Mouse (Mus musculus) urinary bladder, adult 18-20 months (tissue): ENCODE results near the gene Synrg.
A peak's percentile ranks its signal among the peaks of the same experiment; 100 is the strongest.

Experiments used
- DNase-seq, 2 experiments: peaks; one replicate each; pipeline ENCODE4 v3.0.0; 2022; ENCODE audit warnings: low spot score in 2 of 2, mixed read lengths in 2 of 2

Synrg gene

DNA sequence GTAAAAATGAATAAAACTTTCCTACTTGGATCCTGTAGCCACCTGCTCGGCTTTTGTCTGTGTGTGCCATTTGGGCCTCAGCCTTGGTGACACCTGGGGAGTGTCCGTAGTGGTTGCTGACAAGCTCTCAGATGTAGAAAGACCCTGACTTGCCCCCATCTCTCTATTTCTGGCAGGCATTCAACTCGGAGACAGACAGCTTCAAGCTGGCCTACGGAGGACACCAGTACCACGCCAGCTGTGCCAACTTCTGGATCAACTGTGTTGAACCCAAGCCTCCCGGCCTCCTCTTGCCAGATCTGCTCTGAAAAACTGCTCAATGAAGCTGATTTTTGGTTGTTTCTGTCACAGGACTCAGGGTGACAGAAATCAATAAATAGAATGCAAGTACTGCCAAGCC lies 76.4 kb downstream of the Synrg start:
- DNase-seq = no peak

DNA sequence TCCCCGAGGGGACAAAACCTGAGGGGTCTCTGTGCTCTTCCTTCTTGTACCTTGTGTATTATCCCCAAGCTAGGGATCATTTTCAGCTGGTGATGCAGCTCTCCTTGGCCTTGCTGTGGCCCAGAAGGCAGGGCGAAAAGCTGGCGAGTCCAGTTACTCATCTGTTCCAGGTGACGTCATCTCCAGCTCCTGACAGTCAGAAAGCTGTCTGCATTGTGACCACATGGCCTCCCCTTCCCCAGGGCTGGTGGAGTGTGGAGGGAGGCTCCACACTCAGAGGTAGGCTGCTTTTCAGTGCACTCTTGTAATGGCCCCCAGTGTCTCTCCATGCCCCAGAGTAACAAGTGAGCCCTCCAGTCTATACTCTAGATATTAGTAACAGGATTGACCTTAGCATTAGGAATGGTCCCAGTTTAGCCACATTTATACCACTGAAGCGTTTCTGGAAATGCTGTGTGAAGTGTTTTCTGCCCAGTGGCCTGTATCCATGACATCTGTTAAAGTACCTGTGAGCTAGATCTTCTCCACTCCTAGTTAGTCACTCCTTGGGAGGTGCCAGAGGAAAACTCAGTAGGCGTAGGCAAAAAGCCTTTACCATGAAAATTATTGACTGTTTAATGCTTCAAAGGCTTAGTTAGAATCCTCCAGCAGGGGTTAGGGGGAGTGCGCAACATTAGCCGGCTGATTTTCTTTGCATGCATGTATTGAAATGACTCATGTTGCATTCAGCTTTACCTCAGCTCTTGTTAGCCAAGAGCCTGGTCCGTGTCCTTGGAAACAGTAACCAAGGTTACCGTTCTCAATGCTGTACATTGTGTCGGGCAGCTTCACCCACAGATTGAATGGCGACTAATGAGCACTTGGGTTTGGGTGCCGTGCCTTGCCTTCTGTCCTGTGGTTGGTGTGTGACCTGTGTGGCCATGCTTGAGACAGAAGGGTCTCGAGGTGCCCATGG lies 78.9 kb downstream of the Synrg start:
- DNase-seq = no peak

DNA sequence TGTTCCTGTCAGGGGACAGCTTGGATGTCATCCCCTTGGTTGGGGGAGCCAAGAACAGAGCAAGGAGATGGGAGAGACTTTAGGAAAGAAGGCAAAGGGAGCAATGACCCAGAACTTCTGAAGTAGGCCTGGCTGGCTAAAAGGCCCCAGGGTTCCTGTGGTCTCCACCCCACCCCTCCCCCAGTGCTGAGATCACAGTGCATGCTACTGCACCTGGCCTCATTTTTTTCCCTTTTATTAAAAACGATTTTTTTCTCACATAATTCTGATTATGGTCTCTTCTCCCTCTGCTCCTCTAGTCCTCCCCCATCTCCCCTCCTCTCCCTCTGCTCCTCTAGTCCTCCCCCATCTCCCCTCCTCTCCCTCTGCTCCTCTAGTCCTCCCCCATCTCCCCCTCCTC lies 80.8 kb downstream of the Synrg start:
- DNase-seq = no peak

DNA sequence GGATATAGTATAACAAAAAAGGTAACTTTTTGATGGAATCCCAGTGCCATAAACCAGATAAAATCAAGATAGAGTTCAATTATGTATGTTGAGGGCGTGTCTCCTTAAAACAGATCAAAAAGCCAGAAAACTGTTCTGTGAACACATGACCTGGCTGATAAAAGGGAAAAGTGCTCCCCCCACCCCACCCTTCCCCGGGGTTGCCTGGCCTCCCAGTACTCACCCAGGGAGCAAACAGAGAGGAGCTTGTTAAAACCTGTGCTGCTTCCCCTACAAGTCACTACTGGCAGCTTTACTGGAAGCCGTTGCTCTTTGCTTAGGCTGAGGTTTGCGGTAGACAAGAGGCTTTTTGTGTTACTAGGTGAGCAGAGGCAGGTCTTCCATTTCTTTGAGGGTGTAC lies 83.0 kb downstream of the Synrg start:
- DNase-seq = peak in 1 of 2 experiments; percentile 55

- no peak for DNase-seq
Observed at GRCm38 (mm10) chr11:84048411-84048810, 84.2 kb downstream of the Synrg start.

DNA sequence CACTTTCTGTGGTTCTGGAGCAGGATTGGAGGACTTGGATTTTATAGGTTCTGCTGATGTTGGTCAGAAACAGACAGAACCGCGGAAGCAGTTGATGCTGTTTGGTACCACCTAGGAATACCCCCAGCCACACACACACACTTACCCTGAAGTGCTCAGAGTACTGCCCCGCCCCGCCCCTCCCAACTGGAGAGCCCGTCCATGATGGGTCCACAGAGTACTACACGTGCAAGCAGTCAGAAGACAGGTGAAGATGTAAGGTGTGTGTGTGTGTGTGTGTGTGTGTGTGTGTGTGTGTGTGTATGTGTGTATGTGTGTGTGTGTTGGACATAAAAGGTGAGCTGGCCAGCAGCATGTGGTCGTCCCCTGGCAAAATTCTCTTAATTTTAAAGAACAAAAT lies 88.8 kb downstream of the Synrg start:
- DNase-seq = no peak

DNA sequence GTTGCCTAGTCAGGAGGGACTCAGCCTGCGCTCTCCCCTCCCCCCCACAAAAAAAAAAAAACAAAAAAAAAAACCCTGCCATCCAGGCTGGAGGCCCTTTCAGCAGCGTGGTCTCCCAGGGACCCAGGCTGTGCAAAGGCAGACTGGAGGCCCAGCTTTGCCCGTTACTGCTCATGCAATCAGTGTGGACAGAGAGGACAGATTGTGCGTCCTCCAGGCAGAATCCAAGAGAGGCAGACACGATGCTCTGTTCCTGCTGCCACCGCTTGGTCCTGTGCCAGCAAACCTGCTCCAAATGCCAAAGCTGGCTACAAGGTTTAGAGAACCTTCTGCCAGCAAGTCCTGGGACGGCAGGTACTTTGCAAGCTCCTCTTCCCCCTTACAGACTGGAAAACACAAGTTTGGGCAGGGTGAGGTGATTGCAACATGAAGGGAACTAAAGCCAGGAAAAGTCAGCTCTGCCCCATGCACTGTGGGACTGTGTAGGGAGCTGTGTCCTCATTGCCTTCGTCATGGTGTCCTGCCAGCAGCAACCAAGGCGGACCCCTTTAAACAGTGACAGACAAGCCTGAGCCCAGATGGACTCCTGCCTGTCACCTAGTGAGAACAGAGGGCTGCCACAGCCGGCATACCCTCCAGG lies 89.4 kb downstream of the Synrg start:
- DNase-seq = no peak

DNA sequence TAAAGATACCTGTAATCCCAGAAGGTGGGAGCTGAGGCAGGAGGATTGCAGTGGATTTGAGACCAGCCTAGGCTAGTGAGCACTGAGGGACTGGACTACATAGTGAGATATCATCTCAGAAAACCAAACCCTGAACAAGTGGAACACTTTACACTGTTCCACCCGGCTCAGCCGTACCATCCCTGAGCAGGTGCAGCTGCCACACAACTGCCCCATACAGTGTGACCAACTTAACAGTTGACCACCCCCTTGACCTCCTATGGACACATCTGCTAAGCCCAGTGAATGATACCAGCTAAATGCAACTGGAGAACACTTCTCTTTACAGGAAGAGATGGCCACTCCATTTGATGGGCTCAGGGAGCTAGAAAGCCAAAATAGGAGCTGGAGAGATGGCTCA lies 93.2 kb downstream of the Synrg start:
- DNase-seq = no peak

DNA sequence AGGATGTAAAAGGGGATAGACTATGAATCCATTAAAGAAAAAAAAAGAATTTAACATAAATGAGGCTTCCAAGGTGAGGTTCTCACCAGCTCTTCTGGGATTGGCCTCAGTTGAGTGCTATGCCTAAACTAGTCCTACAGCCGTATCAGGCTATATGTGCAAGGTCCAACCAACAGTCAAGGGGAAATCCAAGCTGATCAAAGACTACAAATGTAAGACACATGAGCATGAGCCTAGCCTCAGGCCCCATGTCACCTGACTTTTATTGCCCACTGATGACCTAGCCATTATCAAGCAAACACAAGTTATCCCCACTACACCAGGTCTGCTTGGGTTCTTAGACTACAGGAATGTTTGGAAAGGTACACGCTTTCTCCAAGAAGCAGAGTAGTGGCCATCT lies 95.6 kb downstream of the Synrg start:
- DNase-seq = no peak

- DNase-seq = no peak
Observed at GRCm38 (mm10) chr11:84060635-84061034, 96.4 kb downstream of the Synrg start.

GRCm38 (mm10) chr11:84061881-84062280 lies 97.7 kb downstream of the Synrg start:
- DNase-seq = no peak

- DNase-seq = no peak
Observed at GRCm38 (mm10) chr11:84062805-84063204, 98.6 kb downstream of the Synrg start.

DNA sequence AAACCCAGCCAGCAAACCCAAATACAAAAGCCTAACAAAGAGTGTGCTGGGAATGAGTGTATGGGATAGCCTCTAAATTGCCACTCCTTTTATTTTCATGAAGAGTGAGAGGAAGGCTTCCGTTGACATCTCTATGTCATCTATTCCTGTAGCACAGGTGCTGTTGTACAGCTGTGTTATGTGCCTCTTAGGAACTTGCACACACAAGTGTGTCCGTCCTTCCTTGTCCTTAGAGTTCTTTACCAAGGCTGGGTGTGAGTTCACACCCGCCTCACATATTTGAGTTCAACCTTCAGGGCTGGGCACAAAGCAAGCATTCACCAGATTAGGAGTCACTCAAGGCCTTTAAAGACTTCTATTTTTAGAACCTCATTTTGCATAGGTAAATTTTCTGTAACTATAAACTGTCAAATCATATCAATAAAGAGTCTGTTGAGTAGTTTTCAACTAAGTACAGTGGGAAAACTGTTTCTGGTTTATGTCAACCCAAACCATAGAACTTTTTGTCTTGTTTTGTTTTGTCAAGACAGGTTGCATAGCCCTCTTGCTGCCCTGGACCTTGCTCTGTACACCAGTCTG lies 99.5 kb downstream of the Synrg start:
- DNase-seq = no peak

GRCm38 (mm10) chr11:84066071-84066481 lies 101.8 kb downstream of the Synrg start:
- no peak for DNase-seq

DNA sequence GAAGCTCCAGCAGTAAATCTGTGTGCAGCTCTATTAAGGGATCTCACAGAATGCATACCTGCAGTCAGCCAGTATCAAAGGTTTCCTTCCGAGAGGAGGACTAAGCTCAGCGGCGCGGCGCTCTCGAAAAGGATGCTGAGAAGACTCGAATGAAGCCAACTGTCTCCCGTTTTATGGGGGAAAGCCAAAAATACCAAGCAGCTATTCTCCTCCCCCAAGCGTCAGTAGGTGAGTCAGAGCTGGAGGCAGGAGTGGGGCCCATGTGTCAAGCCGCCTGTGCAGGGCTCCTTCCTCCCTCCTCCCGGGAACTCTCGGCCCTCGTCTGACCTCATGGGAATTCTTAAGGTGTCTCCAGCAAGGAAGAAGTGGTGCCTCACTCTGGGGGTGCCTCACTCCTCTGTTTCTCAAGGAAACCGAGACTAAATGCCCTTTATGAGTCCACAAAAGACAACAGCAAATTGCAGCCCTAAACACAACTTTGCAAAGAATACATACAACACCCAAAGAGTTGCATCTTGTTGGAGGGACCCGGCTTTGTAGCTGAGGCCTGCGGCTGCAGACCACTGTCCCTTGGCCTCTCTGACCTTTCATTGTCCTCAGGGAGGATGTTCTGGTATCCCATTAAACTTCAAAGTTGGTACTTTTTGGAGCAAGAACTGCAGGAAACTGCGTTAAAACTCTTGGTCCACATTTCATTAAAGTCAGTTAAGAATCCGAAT lies 102.9 kb downstream of the Synrg start:
- peak in 1 of 2 experiments; percentile 62 for DNase-seq

GRCm38 (mm10) chr11:84067720-84068190 lies 103.5 kb downstream of the Synrg start:
- no peak for DNase-seq

DNA sequence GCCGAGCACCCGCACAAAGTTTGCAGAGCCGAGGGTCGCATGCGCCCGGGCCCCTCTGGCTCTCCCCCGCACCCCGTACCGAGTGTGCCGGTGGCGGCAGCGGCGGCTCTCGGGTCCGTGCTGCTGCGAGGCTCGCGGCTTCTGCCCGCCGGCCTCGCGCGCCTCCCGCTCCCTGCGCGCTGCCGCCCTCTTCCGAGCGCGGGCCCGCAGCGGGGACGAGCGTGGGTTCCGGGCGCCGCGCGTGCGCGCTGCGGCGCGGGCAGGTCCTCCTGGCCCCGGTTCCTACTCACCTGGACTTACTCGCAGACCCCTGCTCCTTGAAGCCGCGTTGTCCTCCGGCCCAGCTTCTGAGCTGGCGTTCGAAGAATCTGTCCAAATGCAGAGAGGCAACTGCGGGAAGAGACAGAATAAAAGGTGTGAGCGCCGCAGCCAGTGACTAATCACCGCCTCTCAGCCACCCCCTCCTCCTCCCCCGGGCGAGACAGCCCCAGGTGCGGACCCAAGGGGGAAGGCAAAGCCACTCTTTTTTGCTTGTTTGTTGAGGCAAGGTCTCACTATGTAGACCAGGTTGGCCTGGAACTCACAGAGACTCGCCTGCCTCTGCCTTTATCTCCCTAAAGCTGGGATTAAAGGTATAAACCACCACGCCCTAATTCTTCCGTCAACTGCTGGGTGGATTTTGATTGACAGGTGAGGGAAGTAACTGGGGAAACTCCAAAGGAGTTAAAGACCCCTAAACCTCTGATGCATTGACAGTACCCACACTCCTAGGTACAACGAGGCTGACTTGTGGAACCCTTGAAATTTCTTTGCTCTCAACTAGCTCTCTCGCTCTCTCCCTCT lies 104.2 kb downstream of the Synrg start:
- peak; percentile 32 to 70 for DNase-seq

DNA sequence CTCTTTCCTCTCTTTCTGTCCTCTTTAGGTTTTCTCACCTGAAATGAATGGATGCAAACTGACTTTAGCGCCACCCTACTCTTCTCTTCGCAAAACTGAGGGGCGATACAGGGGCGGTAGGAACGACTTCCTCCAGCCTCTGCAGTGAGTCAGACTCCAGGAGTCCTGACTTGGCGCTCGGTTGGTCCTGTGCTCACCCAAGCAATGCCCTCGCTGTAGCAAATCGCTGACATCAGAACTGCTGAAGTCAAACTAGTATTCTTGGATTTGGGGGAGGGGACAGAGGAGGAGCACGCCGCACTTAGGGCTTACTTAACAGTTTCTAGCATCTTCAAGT lies 104.8 kb downstream of the Synrg start, which contains the start of gene Dusp14:
Gene Dusp14, minus strand, starts transcription at position 228 of the 337 bp plus-strand sequence.
- DNase-seq = no peak

- DNase-seq = no peak
Observed at GRCm38 (mm10) chr11:84072904-84073651, 108.8 kb downstream of the Synrg start.
